Mouse (Mus musculus): ENCODE results near the gene Aire.

DNA sequence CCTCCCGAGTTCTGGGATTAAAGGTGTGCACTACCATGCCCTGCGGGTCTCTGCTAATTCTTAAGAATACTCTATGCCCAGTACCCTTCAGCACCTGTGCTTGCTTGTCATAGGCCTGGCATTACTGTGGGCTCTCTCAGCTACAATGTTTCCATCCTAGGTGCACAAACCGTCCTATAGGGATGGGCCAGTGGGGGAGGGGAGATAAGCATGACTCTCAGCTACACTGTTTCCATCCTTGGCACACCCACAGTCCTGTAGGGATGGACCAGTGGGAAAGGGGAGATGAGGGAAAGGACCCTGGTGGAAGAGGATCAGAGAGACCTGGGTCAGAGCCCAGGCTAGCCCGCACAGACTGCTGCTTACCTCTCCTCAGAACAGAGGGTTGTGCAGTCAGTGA, 6.3 kb downstream of the Aire start:
- TF ChIP-seq POLR2A (IDR thresholded peaks at IDR 0.05; ENCODE audit: insufficient read depth, low read depth, low read length) (no peak), CTCF (IDR thresholded peaks at IDR 0.05; ENCODE audit: insufficient read depth, low read depth, low read length) (no peak)
